Mouse (Mus musculus): ENCODE data around the gene Ss18l2.

Ss18l2 gene

DNA sequence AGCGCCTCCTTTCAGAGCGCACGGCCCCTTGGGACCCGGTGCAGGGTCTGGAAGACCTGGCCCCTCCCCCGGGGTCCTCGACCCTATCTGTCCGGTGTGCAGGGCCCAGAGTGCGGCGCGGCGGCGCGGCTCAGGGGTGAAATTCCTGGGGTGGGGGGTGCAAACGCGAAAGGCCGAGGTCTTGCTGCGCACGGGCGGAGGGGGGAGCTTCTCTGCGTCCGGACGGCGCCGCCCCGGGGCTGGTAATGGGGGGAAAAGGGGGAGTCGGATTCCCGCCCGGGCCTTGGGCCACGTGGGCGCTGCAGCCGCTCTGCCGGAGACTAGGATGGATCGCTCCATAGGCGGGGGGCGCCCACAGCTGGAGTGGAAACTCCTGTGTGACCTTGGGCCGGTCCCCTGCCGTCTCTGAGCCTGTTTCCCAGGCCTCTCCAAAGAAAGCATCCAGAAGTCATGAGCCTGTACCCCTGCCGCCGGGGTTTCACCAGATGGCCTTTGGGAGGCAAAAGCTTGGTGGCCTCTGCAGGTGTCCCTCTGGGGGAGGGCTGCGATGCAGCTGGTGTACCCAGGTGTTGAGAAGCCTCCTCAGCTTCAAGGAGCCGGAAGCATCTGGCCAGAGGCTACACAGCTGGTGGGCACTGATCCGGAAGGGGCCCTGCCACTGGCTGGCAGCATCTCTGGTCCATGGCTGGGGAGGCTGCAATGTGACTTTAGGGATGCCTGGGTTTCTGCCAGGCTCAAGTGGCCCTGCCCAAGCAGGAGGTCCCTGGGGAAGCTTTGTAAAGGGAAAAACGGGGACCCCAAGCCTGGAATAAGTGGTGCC is 50.4 kb downstream of the Ss18l2 start:
- peak; percentile 92 for DNase-seq

DNA sequence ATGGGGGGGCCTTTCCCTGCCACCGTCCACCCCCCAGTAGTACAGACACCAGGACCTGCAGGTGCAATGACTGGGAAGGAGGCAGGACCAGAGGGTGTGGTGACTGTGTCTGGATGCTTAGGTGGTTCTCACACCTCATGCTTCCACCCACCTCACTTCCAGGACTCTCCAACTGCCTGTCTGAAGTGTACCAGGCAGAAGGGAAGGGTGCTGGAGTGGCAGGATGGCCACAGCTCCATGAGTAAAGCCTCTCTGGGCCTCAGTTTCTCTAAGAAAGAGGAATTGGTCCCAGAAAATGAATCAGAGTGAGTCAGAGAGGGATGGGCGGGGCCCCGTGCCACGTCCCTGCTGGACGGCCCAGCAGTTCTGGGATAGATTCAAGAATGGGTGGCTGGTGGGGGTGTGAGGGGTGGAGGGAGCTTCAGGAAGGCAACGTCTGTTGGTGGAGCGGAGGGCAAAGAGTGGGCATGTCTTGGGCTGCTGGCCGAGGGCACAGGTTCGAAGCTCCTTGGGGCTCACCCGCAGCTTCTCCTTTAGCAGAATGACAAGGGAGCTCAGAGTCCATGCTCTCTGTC is 51.0 kb downstream of the Ss18l2 start:
- DNase-seq = no peak

- DNase-seq = no peak
Measured at GRCm38 (mm10) chr9:121761787-121762186, 51.7 kb downstream of the Ss18l2 start.

DNA sequence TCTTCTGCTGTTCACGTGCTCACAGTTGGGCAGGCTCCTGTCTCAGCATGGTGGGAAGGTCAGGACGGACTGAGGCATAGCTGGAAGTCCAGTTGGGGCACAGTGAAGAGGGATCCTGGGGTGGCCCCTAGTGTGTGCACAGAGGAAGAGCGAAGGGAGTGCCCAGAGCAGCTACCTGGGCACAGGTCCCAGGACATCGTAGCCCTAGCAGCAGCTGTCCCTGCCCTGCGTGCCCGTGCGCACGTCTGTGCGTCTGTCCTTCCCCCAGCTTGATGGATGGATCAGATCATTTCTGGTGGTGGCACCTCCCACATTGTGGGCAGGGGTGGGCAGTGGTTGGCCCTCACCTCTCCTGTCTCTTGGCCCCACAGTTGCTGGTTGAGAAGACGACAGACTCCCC is 52.1 kb downstream of the Ss18l2 start:
- no peak for DNase-seq

DNA sequence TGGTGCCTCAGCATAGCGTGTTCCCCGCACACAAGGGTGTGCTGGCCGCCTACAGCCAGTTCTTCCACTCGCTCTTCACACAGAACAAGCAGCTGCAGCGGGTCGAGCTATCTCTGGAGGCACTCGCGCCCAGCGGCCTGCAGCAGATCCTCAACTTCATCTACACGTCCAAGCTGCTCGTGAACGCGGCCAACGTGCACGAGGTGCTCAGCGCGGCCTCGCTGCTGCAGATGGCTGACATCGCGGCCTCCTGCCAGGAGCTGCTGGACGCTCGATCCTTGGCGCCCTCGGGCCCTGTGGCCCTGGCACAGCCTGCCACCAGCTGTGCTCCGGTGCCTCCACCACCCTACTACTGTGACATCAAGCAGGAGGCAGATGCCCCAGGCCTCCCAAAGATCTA is 52.6 kb downstream of the Ss18l2 start:
- no peak for DNase-seq

Data from lung, postnatal 10 days (tissue).